Mouse (Mus musculus): ENCODE measurements around the gene Jazf1.

Gene Jazf1

GRCm38 (mm10) chr6:53067989-53068874 lies at the start of gene Jazf1:
Gene Jazf1 (minus strand): TSS chr6:53068631.
- no peak for DNase-seq (ENCODE audit: low spot score)

- DNase-seq (ENCODE audit: low spot score): no peak
Observed at GRCm38 (mm10) chr6:53117855-53118254, 49.4 kb upstream of the Jazf1 start.

- DNase-seq (ENCODE audit: low spot score): no peak
Observed at GRCm38 (mm10) chr6:53086879-53087278, 18.4 kb upstream of the Jazf1 start.

GRCm38 (mm10) chr6:53081241-53081640 lies 12.8 kb upstream of the Jazf1 start:
- no peak for DNase-seq (ENCODE audit: low spot score)

GRCm38 (mm10) chr6:53078671-53079070 lies 10.2 kb upstream of the Jazf1 start:
- DNase-seq (ENCODE audit: low spot score): no peak

GRCm38 (mm10) chr6:53071732-53072131 lies 3.3 kb upstream of the Jazf1 start:
- DNase-seq (ENCODE audit: low spot score): no peak

GRCm38 (mm10) chr6:53069976-53070575 lies 1.6 kb upstream of the Jazf1 start:
- no peak for DNase-seq (ENCODE audit: low spot score)

GRCm38 (mm10) chr6:53068875-53069178 lies 396 bp upstream of the Jazf1 start:
- DNase-seq (ENCODE audit: low spot score): no peak

- DNase-seq (ENCODE audit: low spot score): no peak
Observed at GRCm38 (mm10) chr6:53067446-53067988, 914 bp downstream of the Jazf1 start.

- no peak for DNase-seq (ENCODE audit: low spot score)
Observed at GRCm38 (mm10) chr6:53066978-53067377, 1.5 kb downstream of the Jazf1 start.

GRCm38 (mm10) chr6:53064070-53064469 lies 4.4 kb downstream of the Jazf1 start:
- DNase-seq (ENCODE audit: low spot score): no peak

GRCm38 (mm10) chr6:53054909-53055308 lies 13.5 kb downstream of the Jazf1 start:
- DNase-seq (ENCODE audit: low spot score): no peak

- DNase-seq (ENCODE audit: low spot score): no peak
Observed at GRCm38 (mm10) chr6:53045501-53045900, 22.9 kb downstream of the Jazf1 start.

GRCm38 (mm10) chr6:53038176-53038575 lies 30.3 kb downstream of the Jazf1 start:
- no peak for DNase-seq (ENCODE audit: low spot score)

GRCm38 (mm10) chr6:53034362-53035011 lies 33.9 kb downstream of the Jazf1 start:
- no peak for DNase-seq (ENCODE audit: low spot score)

- peak; percentile 9 for DNase-seq (ENCODE audit: low spot score)
Observed at GRCm38 (mm10) chr6:53032730-53033484, 35.5 kb downstream of the Jazf1 start.

GRCm38 (mm10) chr6:53022069-53022468 lies 46.4 kb downstream of the Jazf1 start:
- no peak for DNase-seq (ENCODE audit: low spot score)

GRCm38 (mm10) chr6:53021081-53021480 lies 47.4 kb downstream of the Jazf1 start:
- no peak for DNase-seq (ENCODE audit: low spot score)

- DNase-seq (ENCODE audit: low spot score): no peak
Observed at GRCm38 (mm10) chr6:53017357-53018205, 50.9 kb downstream of the Jazf1 start.

GRCm38 (mm10) chr6:53014460-53015455 lies 53.7 kb downstream of the Jazf1 start:
- no peak for DNase-seq (ENCODE audit: low spot score)
